Mouse (Mus musculus): Measurements from ENCODE around the gene Idh3b.

GRCm38 (mm10) chr2:130260822-130261221 lies 23.5 kb downstream of the Idh3b start:
- TF ChIP-seq MAX (IDR thresholded peaks at IDR 0.05; ENCODE audit: low read length), result no peak
- TF ChIP-seq PAX5 (IDR thresholded peaks at IDR 0.05; ENCODE audit: low read length), result no peak
- TF ChIP-seq CTCF (conservative IDR thresholded peaks at IDR 0.05 in 1 of 2, IDR thresholded peaks at IDR 0.05 in 1 of 2; ENCODE audit: low read depth in 2 of 2, low read length in 2 of 2), result no peak
- TF ChIP-seq USF2 (conservative IDR thresholded peaks at IDR 0.05; ENCODE audit: low read depth, low read length), result no peak
- no peak for TF ChIP-seq EP300 (IDR thresholded peaks at IDR 0.05; ENCODE audit: low read length)
- TF ChIP-seq MEF2A (IDR thresholded peaks at IDR 0.05; ENCODE audit: borderline replicate concordance, low read depth, low read length), result no peak
- no peak for TF ChIP-seq UBTF (IDR thresholded peaks at IDR 0.05; ENCODE audit: low read depth, low read length)
- TF ChIP-seq MAZ (IDR thresholded peaks at IDR 0.05; ENCODE audit: low read depth, low read length), result no peak
- no peak for TF ChIP-seq POLR2A (IDR thresholded peaks at IDR 0.05; ENCODE audit: low read depth, low read length)
- TF ChIP-seq ETS1 (conservative IDR thresholded peaks at IDR 0.05; ENCODE audit: low read depth, low read length), result no peak
- no peak for TF ChIP-seq ZNF384 (IDR thresholded peaks at IDR 0.05; ENCODE audit: low read depth, low read length)
- no peak for TF ChIP-seq MXI1 (IDR thresholded peaks at IDR 0.05; ENCODE audit: low read depth, low read length)
